Mouse (Mus musculus): ENCODE results near the gene Sebox. TPM values are rescaled to one million over a fixed set of nuclear protein-coding genes. Genes with fewer than 3 reads are reported as not detected.
"Not testable (repeated sequence)": the region's sequence is repeated elsewhere in the genome, so short reads cannot be mapped to it uniquely, and the experiment has no call there.

The Sebox gene
- polyA plus RNA-seq, 1 experiment from 2014 or later, result not detected

- Histone ChIP-seq H3K9ac (replicated peaks) (no peak overlapping the region), H3K27ac (no peak overlapping the region), H3K9me3 (no peaks in the 10 kb centered on the region), H3K4me3 (replicated peaks) (no peak overlapping the region), H3K4me2 (no peak overlapping the region), H3K27me3 (no peaks in the 10 kb centered on the region), H3K36me3 (peaks cover 66% of the 10 kb centered on the region), H3K4me1 (replicated peaks) (peaks cover 16% of the 10 kb centered on the region)
- no peak for ATAC-seq (ENCODE audit: insufficient number of reproducible peaks, insufficient read depth, low FRiP score, low TSS enrichment, low read depth)
- WGBS, result 67% methylated on average over 2 of the region's 2 CpGs
Measured at GRCm38 (mm10) chr11:78515549-78516325, 12.5 kb downstream of the Sebox start.

- no peak overlapping the region for H3K9ac ChIP-seq (replicated peaks)
- H3K4me1 ChIP-seq (replicated peaks), result no peaks in the 10 kb centered on the region
- no peaks in the 10 kb centered on the region for H3K27me3 ChIP-seq
- ATAC-seq (ENCODE audit: insufficient number of reproducible peaks, insufficient read depth, low FRiP score, low TSS enrichment, low read depth), result no peak
- WGBS, result 92% methylated on average over 10 of the region's 10 CpGs
- H3K4me2 ChIP-seq, result no peak overlapping the region
- no peak overlapping the region for H3K4me3 ChIP-seq (replicated peaks)
- H3K9me3 ChIP-seq, result no peaks in the 10 kb centered on the region
- H3K36me3 ChIP-seq, result peaks cover 95% of the 10 kb centered on the region
- H3K27ac ChIP-seq, result no peak overlapping the region
Measured at GRCm38 (mm10) chr11:78518931-78519330, 15.7 kb downstream of the Sebox start.

DNA sequence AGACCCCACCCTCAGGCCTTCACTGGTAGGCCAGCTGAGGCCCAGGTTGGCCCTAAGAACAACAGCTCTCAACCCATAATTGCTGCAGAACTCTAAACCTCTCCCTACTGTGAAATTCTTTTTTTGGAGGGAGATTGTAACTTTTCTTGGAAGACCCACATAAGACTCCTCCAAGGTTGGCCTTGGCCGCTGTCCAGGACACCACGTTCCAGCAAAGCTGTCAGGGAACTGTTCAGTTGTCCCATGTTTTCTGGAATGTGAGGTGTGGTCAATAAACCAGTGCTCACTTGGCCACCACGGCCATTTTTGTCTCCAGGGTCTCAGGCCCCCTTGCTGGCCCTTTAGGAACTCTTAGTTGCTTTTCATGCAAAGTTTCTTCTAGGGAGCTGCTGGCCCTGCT is 18.6 kb downstream of the Sebox start:
- ATAC-seq (ENCODE audit: insufficient number of reproducible peaks, insufficient read depth, low FRiP score, low TSS enrichment, low read depth), result no peak
- 89% methylated on average over 3 of the region's 3 CpGs for WGBS
- Histone ChIP-seq H3K9ac (replicated peaks) (no peak overlapping the region), H3K27ac (no peak overlapping the region), H3K9me3 (no peaks in the 10 kb centered on the region), H3K36me3 (peaks cover 96% of the 10 kb centered on the region), H3K27me3 (no peaks in the 10 kb centered on the region), H3K4me3 (replicated peaks) (no peak overlapping the region), H3K4me1 (replicated peaks) (no peaks in the 10 kb centered on the region), H3K4me2 (no peak overlapping the region)

DNA sequence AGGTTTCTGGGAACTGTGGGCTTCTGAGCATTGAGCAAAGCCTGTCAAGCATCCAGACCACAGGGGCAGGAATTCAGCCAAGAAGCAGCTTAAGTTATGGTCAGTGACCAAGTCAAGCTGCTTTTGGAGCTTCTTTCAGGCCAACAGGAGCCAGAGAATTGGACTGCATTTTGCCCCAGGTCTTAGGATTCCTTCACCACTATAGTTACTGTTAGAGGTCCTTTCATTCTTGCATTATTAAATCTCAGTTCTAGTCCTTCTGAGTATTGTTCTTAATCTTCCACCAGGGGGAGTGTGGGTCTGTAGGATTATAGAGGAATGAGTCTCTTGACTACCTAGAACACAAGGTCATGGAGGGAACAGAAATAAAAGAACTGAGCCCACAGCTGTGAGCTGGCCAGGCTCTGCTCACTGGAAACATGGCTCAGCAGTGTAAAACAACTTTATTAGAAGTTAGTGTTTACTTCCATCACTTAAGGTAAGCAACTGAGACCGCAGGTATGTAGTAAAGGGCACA is 19.3 kb downstream of the Sebox start:
- no peak overlapping the region for H3K4me2 ChIP-seq

GRCm38 (mm10) chr11:78523241-78523955 is 20.2 kb downstream of the Sebox start:
- H3K27ac ChIP-seq, result no peak overlapping the region
- H3K9me3 ChIP-seq, result no peaks in the 10 kb centered on the region
- H3K36me3 ChIP-seq, result peaks cover 99% of the 10 kb centered on the region
- H3K4me1 ChIP-seq (replicated peaks), result no peaks in the 10 kb centered on the region
- H3K27me3 ChIP-seq, result no peaks in the 10 kb centered on the region
- H3K4me3 ChIP-seq (replicated peaks), result no peak overlapping the region
- WGBS, result 89% methylated on average over 9 of the region's 9 CpGs
- no peak for ATAC-seq (ENCODE audit: insufficient number of reproducible peaks, insufficient read depth, low FRiP score, low TSS enrichment, low read depth)
- H3K4me2 ChIP-seq, result no peak overlapping the region
- no peak overlapping the region for H3K9ac ChIP-seq (replicated peaks)

More for the DNA sequence above, 19.3 kb downstream of the Sebox start:
- no peak for ATAC-seq (ENCODE audit: insufficient number of reproducible peaks, insufficient read depth, low FRiP score, low TSS enrichment, low read depth)
- Histone ChIP-seq H3K4me1 (replicated peaks) (no peaks in the 10 kb centered on the region), H3K4me3 (replicated peaks) (no peak overlapping the region), H3K36me3 (peaks cover 99% of the 10 kb centered on the region), H3K27ac (no peak overlapping the region), H3K9me3 (no peaks in the 10 kb centered on the region), H3K9ac (replicated peaks) (no peak overlapping the region), H3K27me3 (no peaks in the 10 kb centered on the region)
- WGBS, result 97% methylated on average over 1 of the region's 1 CpGs

DNA sequence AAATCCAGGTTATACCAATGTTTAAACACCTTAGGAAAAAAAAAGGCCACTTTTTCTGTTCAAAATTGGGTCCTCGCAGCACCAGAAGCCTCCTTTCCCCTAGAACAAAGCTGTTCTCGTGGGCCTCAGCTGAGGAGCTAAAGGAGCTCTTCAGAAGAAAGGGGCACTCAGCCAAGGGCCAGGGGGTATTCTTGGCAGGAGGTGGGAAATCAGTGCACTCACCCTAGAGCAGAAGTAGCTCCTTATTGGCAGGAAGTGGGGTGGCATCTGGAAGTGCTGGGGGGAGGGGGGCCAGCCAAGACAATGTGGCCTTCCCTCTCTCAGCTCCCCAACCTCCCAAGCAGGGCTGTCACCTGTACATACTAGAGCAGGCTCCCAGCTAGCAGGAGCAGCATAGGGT is 21.6 kb downstream of the Sebox start:
- Histone ChIP-seq H3K36me3 (peaks cover 99% of the 10 kb centered on the region), H3K4me2 (no peak overlapping the region), H3K4me3 (replicated peaks) (no peak overlapping the region), H3K4me1 (replicated peaks) (no peaks in the 10 kb centered on the region), H3K9me3 (no peaks in the 10 kb centered on the region), H3K9ac (replicated peaks) (no peak overlapping the region), H3K27ac (no peak overlapping the region), H3K27me3 (no peaks in the 10 kb centered on the region)
- ATAC-seq (ENCODE audit: insufficient number of reproducible peaks, insufficient read depth, low FRiP score, low TSS enrichment, low read depth), result no peak
- 92% methylated on average over 2 of the region's 2 CpGs for WGBS

DNA sequence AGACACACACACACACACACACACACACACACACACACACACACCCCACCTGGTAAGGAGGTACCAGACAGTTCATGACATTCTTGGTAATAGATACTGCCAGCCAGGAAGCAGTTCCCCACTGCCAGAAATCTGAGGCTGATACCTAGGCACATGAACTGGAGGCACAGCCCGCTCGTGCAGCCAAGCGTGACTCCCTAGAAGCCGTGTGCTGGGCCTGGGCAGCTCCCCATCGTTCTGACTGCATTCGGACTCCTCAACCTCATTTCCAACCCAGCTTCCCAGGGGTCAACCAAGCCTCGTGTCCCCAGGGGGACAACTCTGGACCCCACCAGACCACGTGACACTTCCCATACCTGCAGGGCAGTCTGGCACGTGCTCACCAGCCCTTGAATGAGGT is 25.5 kb downstream of the Sebox start:
- 95% methylated on average over 9 of the region's 9 CpGs for WGBS
- Histone ChIP-seq H3K27ac (no peak overlapping the region), H3K9me3 (no peaks in the 10 kb centered on the region), H3K36me3 (peaks cover 82% of the 10 kb centered on the region), H3K9ac (replicated peaks) (no peak overlapping the region), H3K4me1 (replicated peaks) (no peaks in the 10 kb centered on the region), H3K4me2 (no peak overlapping the region), H3K27me3 (no peaks in the 10 kb centered on the region), H3K4me3 (replicated peaks) (no peak overlapping the region)
- no peak for ATAC-seq (ENCODE audit: insufficient number of reproducible peaks, insufficient read depth, low FRiP score, low TSS enrichment, low read depth)

- H3K27me3 ChIP-seq, result no peaks in the 10 kb centered on the region
- H3K36me3 ChIP-seq, result peaks cover 70% of the 10 kb centered on the region
- H3K9me3 ChIP-seq, result no peaks in the 10 kb centered on the region
- no peak overlapping the region for H3K9ac ChIP-seq (replicated peaks)
- H3K4me2 ChIP-seq, result no peak overlapping the region
- H3K27ac ChIP-seq, result no peak overlapping the region
- H3K4me3 ChIP-seq (replicated peaks), result no peak overlapping the region
- H3K4me1 ChIP-seq (replicated peaks), result peaks cover 7% of the 10 kb centered on the region
- WGBS, result 90% methylated on average over 12 of the region's 12 CpGs
- no peak for ATAC-seq (ENCODE audit: insufficient number of reproducible peaks, insufficient read depth, low FRiP score, low TSS enrichment, low read depth)
Measured at GRCm38 (mm10) chr11:78530001-78530400, 26.8 kb downstream of the Sebox start.

DNA sequence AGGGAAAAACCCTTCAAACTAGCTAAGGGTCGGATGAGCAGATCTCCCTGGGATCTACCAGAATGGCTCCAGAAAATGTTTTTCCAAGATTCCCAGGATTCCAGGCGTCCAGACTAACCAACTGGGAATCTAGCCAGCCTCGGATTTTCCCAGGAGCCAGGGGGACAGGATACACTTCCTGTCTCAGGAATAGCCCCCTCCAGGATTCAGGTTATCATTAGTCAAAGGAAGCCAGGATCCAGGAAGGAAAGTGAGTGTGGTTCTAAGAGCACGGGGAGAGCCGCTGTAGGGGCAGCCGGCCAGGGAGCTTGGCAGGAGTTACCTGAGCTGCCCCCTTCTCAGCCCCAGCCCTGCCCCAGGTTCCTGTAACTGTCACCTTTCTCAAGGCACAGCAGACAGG is 27.8 kb downstream of the Sebox start:
- H3K36me3 ChIP-seq, result peaks cover 60% of the 10 kb centered on the region
- peaks cover 10% of the 10 kb centered on the region for H3K4me1 ChIP-seq (replicated peaks)
- H3K4me3 ChIP-seq (replicated peaks), result no peak overlapping the region
- no peaks in the 10 kb centered on the region for H3K9me3 ChIP-seq
- H3K4me2 ChIP-seq, result no peak overlapping the region
- no peak for ATAC-seq (ENCODE audit: insufficient number of reproducible peaks, insufficient read depth, low FRiP score, low TSS enrichment, low read depth)
- H3K9ac ChIP-seq (replicated peaks), result no peak overlapping the region
- H3K27me3 ChIP-seq, result no peaks in the 10 kb centered on the region
- WGBS, result 83% methylated on average over 6 of the region's 6 CpGs
- H3K27ac ChIP-seq, result 0 out of 2 replicates have a peak overlapping the region, but pooled peaks have one; percentile 23

DNA sequence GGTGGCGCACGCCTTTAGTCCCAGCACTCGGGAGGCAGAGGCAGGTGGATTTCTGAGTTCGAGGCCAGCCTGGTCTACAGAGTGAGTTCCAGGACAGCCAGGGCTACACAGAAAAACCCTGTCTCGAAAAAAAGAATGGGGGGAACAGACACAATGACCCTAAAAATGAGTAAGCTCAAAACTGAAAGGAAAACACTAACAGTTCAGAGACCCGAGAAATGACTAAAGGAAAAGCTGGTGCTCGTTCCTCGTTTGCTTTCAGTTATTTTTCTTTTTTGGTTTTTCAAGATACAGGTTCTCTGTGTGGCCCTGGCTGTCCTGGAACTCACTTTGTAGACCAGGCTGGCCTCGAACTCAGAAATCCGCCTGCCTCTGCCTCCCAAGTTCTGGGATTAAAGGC is 28.3 kb downstream of the Sebox start:
- not testable (repeated sequence) for H3K9me3 ChIP-seq; ATAC-seq (ENCODE audit: insufficient number of reproducible peaks, insufficient read depth, low FRiP score, low TSS enrichment, low read depth); H3K4me3 ChIP-seq (replicated peaks); H3K4me1 ChIP-seq (replicated peaks); H3K27me3 ChIP-seq; H3K4me2 ChIP-seq; H3K27ac ChIP-seq; H3K9ac ChIP-seq (replicated peaks)
- WGBS, result 92% methylated on average over 10 of the region's 10 CpGs
- peaks cover 55% of the 10 kb centered on the region for H3K36me3 ChIP-seq

DNA sequence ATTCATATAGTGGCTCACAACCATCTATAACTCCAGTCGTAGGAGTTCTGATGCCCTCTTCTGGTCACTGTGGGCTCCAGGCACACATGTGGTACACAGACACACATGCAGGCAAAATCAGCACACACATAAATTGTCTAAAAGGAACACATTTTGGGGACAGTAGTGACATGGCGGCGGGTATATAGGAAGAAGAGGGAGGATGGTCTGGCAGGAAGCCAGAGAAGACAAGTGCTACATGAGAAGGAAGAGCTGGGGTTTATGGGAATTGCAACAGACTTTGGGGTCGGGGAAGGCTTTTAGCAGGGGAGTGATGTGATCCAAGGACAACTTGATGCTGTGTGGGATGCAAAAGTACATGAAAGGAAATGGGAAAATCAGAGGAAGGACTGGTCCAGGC is 31.3 kb downstream of the Sebox start:
- Histone ChIP-seq H3K36me3 (peaks cover 39% of the 10 kb centered on the region), H3K4me2 (peak overlapping the region; percentile 79), H3K27me3 (no peaks in the 10 kb centered on the region), H3K9me3 (no peaks in the 10 kb centered on the region), H3K4me3 (replicated peaks) (peak overlapping the region; percentile 77), H3K4me1 (replicated peaks) (peaks cover 21% of the 10 kb centered on the region), H3K9ac (replicated peaks) (no peak overlapping the region), H3K27ac (no peak overlapping the region)
- 93% methylated on average over 4 of the region's 4 CpGs for WGBS
- no peak for ATAC-seq (ENCODE audit: insufficient number of reproducible peaks, insufficient read depth, low FRiP score, low TSS enrichment, low read depth)

Measured in limb, embryonic 12.5 days (tissue).